Comparison of ENCODE assay signal across 17 mouse cellular contexts in genomic region chr15:62302233-62302632, GRCm38 (mm10).
DNase-seq lines count a peak whose midpoint lies in the region; ATAC-seq lines count a peak whose summit lies in the region.
"Had no signal": no experiment of that assay in that cellular context is flagged by ENCODE, and none has a peak within 500 bp of the region (broad histone marks: within the 10 kb centered on the region; RNA-seq: fewer than 3 reads in every experiment).

No protein-coding gene starts in this region.

- no peak overlapping the region for H3K27ac ChIP-seq in kidney, embryonic 14.5 days (ENCODE audit: low read depth, low read length)
- peak overlapping the region; percentile 23; the same call in 1 of the 2 replicates for H3K27ac ChIP-seq in brown adipose tissue, adult 24 weeks (replicated peaks; ENCODE audit: low read depth, low read length)
- H3K27ac ChIP-seq: embryonic facial prominence, embryonic 15.5 days; forebrain, embryonic 13.5 days; hindbrain, embryonic 12.5 days; intestine, embryonic 15.5 days; limb, embryonic 10.5 days had no signal

- H3K9me3 ChIP-seq in kidney, embryonic 14.5 days (ENCODE audit: control insufficient read depth, low read length): no peaks in the 10 kb centered on the region
- H3K9me3 ChIP-seq: embryonic facial prominence, embryonic 15.5 days; forebrain, embryonic 13.5 days; G1E; hindbrain, embryonic 12.5 days; intestine, embryonic 15.5 days; limb, embryonic 10.5 days had no signal

- no peak for ATAC-seq in kidney, embryonic 14.5 days (ENCODE audit: low FRiP score, low TSS enrichment)
- ATAC-seq: forebrain, embryonic 13.5 days; intestine, embryonic 15.5 days had no signal

- no peaks in the 10 kb centered on the region for H3K36me3 ChIP-seq in kidney, embryonic 14.5 days (ENCODE audit: control insufficient read depth, insufficient read depth, low read length)
- H3K36me3 ChIP-seq: embryonic facial prominence, embryonic 15.5 days; G1E; hindbrain, embryonic 12.5 days; intestine, embryonic 15.5 days; limb, embryonic 10.5 days had no signal

- peak; percentile 15 to 16 for DNase-seq in gastrocnemius, adult 8-10 months (ENCODE audit: low spot score in 2 of 2)
- no peak for DNase-seq in gastrocnemius, postnatal 36 days
- peak; percentile 52 to 78 for DNase-seq in kidney, adult 8-10 months
- peak; percentile 15 for DNase-seq in kidney, postnatal 10 days
- DNase-seq in right cerebral cortex, adult 2 months (ENCODE audit: low spot score in 2 of 2): no peak
- no peak for DNase-seq in spleen, adult 12 weeks (ENCODE audit: low spot score)
- DNase-seq: cerebellum, adult 18-20 months; lung, embryonic 14.5 days; right cerebral cortex, adult 18-20 months had no signal

- H3K4me3 ChIP-seq in kidney, embryonic 14.5 days (ENCODE audit: low read length): no peak overlapping the region
- no peak overlapping the region for H3K4me3 ChIP-seq in brown adipose tissue, adult 24 weeks (ENCODE audit: insufficient read depth, low read depth, low read length)
- H3K4me3 ChIP-seq: embryonic facial prominence, embryonic 15.5 days; forebrain, embryonic 13.5 days; hindbrain, embryonic 12.5 days; intestine, embryonic 15.5 days; limb, embryonic 10.5 days had no signal

- H3K4me1 ChIP-seq in kidney, embryonic 14.5 days (ENCODE audit: control insufficient read depth, insufficient read depth, low read length): no peaks in the 10 kb centered on the region
- H3K4me1 ChIP-seq in brown adipose tissue, adult 24 weeks (ENCODE audit: control insufficient read depth, insufficient read depth, insufficient read length, low read length): no peaks in the 10 kb centered on the region
- H3K4me1 ChIP-seq: embryonic facial prominence, embryonic 15.5 days; forebrain, embryonic 13.5 days; hindbrain, embryonic 12.5 days; intestine, embryonic 15.5 days; limb, embryonic 10.5 days had no signal

- no peak overlapping the region for H3K4me2 ChIP-seq in kidney, embryonic 14.5 days (replicated peaks; ENCODE audit: low read depth, low read length)
- H3K4me2 ChIP-seq: embryonic facial prominence, embryonic 15.5 days; forebrain, embryonic 13.5 days; hindbrain, embryonic 12.5 days; intestine, embryonic 15.5 days; lung, embryonic 14.5 days had no signal

- WGBS in kidney, embryonic 14.5 days: 83% methylated on average over 3 of the region's 3 CpGs

- H3K27me3 ChIP-seq in kidney, embryonic 14.5 days (ENCODE audit: control insufficient read depth, insufficient read depth, low read length): no peaks in the 10 kb centered on the region
- H3K27me3 ChIP-seq: embryonic facial prominence, embryonic 15.5 days; forebrain, embryonic 13.5 days; hindbrain, embryonic 12.5 days; intestine, embryonic 15.5 days had no signal

- no peak overlapping the region for H3K9ac ChIP-seq in kidney, embryonic 14.5 days (ENCODE audit: low read depth, low read length)
- H3K9ac ChIP-seq: embryonic facial prominence, embryonic 15.5 days; forebrain, embryonic 13.5 days; hindbrain, embryonic 12.5 days; intestine, embryonic 15.5 days; lung, embryonic 14.5 days had no signal

- intact Hi-C loops in gastrocnemius, postnatal 36 days (cut with DNase I): no loop called here

Comparison
In these comparisons a context has a peak if more than half of its experiments do, and no peak if none do; other contexts are left out.
1. DNase-seq: peak in gastrocnemius, adult 8-10 months (2 of 2), kidney, adult 8-10 months (2 of 2) and kidney, postnatal 10 days (single experiment); none in gastrocnemius, postnatal 36 days (0 of 2), right cerebral cortex, adult 2 months (0 of 2) and spleen, adult 12 weeks (single experiment).